Mouse (Mus musculus): ENCODE results near the gene Dvl3.
"Not testable (repeated sequence)": the region's sequence is repeated elsewhere in the genome, so short reads cannot be mapped to it uniquely, and the experiment has no call there.

The Dvl3 gene

DNA sequence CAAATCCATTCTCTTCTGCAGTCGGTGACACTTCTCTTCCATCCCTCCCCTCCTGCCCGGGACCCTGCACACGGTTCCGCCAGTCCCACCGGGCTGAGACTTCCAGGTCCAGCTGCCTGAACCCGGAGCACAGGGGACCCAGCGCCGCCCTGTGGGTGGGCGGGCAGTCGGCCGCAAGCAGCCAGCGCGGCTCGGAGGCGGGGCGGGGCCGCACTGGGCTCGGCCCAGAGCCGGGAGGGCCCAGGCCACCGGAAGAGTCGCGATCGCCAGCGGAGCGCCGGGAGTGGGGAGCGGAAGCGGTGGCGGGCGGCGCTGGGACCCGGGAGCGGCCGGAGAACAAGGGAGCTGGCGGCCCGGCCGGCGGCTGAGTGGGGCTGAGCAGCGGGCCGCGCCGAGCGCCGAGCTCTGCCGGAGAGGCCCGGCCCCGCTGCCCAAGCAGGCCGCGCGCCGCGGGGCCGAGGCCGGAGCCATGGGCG, at the start of gene Dvl3:
Dvl3 (plus strand) TSS at position 257 of the 476 bp plus-strand sequence.
- peak; percentile 82 for DNase-seq (ENCODE audit: low spot score)

- DNase-seq (ENCODE audit: low spot score), result no peak
These were observed 45.8 kb upstream of the Dvl3 start for GRCm38 (mm10) chr16:20470981-20471380.

DNA sequence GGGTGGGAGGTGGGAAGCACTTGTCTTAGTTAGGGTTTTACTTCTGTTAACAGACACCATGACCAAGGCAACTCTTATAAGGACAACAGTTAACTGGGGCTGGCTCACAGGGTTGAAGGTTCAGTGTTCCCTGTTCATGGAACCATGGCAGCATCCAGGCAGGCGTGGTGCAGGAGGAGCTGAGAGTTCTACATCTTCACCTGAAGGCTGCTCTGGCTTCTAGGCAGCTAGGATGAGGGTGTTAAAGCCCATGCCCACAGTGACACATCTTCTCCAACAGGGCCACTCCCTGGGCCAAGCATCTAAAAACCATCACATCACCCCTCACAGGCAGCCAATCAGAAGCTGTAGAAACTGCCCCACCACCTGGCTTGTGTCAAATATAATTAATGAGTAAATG, 45.1 kb upstream of the Dvl3 start:
- DNase-seq (ENCODE audit: low spot score), result no peak

- no peak for DNase-seq (ENCODE audit: low spot score)
These were observed 43.0 kb upstream of the Dvl3 start for GRCm38 (mm10) chr16:20473748-20474147.

GRCm38 (mm10) chr16:20474211-20474610, 42.6 kb upstream of the Dvl3 start:
- DNase-seq (ENCODE audit: low spot score), result no peak

- DNase-seq (ENCODE audit: low spot score), result no peak
These were observed 42.0 kb upstream of the Dvl3 start for GRCm38 (mm10) chr16:20474786-20475185.

DNA sequence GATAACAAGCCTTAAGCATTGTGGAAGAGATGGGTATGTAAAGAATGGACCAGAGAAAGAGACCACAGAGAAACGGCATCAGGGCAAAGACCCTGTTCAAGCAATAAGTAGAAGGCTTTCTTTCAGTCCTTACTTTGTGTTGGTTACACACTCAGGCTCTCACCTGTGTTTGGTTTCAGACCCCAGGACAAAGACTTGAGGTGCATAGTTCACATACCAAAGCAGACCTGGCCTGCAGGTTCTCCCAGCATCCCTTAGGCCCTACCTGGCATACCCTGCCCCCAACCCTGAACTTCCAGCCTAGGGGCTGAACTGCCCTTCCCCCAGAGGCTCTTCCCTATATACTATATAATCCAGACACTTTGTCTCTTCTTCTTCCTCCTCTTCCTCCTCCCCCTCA, 41.4 kb upstream of the Dvl3 start:
- DNase-seq (ENCODE audit: low spot score), result no peak

GRCm38 (mm10) chr16:20476857-20477256, 39.9 kb upstream of the Dvl3 start:
- no peak for DNase-seq (ENCODE audit: low spot score)

GRCm38 (mm10) chr16:20477270-20477669, 39.5 kb upstream of the Dvl3 start:
- no peak for DNase-seq (ENCODE audit: low spot score)

GRCm38 (mm10) chr16:20478504-20478903, 38.3 kb upstream of the Dvl3 start:
- DNase-seq (ENCODE audit: low spot score), result no peak

- not testable (repeated sequence) for DNase-seq (ENCODE audit: low spot score)
These were observed 37.6 kb upstream of the Dvl3 start for GRCm38 (mm10) chr16:20479026-20479760.

DNA sequence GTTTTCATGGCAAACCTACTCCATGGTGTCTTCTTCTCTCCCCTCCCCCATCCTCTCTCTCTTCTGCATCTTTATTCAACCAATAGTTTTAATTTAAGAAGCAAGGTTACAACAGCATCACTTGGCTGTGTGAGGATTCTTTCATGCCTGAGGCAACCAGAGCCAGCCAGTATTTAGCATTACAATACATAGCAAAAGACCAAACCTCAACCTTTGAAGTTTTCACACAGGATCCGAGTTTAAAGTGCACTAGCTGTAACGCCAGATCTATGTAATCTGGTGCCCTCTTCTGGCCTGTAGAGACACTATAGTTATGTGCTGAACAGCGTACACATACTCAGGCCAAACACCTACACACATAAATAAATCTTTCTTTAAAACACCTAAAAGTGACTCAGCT, 36.7 kb upstream of the Dvl3 start:
- no peak for DNase-seq (ENCODE audit: low spot score)

DNA sequence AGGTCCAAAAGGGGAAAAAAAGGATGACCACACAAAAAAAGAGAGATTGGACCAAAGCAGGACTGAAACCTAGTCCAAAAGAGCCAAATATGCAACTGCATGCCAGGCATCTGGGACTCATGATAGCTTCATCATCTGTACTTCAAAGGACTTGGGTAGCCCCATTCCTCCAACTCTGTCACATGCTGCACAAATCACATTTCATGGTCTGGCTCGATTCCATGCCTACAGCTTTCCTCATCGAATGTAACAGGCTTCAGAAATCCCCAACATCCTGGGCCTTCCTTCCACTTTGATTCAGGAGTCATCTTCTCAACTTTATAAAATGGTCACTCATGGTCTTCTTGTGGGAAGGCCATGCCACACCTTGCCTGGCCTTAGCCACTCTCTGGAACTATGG, 35.0 kb upstream of the Dvl3 start:
- no peak for DNase-seq (ENCODE audit: low spot score)

GRCm38 (mm10) chr16:20483716-20484115, 33.1 kb upstream of the Dvl3 start:
- DNase-seq (ENCODE audit: low spot score), result not testable (repeated sequence)

- no peak for DNase-seq (ENCODE audit: low spot score)
These were observed 31.7 kb upstream of the Dvl3 start for GRCm38 (mm10) chr16:20485061-20485460.

DNA sequence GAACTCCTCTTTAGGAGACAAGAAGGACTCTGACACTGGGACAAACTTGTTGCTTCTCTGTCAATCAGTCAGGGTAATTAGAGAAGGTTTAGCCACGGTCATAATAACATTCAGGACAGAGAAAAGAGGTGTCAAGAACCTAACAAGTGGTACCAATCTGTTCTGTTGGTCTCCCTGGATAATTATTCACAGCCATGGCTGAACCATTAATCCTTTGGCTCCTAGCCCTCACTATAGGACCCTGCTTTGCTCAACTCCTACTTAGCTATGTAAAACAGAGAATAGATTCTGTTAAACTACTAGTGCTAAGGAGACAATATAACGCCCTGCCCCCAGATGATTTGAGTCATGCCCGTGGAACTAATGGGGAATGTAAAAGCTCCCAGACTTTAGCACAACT, 30.7 kb upstream of the Dvl3 start:
- no peak for DNase-seq (ENCODE audit: low spot score)

- DNase-seq (ENCODE audit: low spot score), result no peak
These were observed 28.6 kb upstream of the Dvl3 start for GRCm38 (mm10) chr16:20488151-20488550.

DNA sequence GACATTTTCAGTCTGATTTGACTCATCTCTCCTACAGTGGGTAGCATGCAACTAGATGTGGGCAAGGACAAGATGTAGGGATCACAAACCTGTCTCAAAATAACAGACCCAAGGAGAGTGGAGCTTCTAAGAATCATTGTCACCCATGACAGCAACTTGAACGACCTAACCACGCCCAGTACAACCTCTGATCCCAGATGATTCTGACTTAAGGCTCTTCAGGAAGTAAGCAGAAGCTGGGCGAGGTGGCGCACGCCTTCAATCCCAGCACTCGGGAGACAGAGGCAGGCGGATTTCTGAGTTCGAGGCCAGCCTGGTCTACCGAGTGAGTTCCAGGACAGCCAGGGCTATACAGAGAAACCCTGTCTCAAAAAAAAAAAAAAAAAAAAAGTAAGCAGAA, 28.0 kb upstream of the Dvl3 start:
- not testable (repeated sequence) for DNase-seq (ENCODE audit: low spot score)

- no peak for DNase-seq (ENCODE audit: low spot score)
These were observed 27.5 kb upstream of the Dvl3 start for GRCm38 (mm10) chr16:20489233-20489632.

- no peak for DNase-seq (ENCODE audit: low spot score)
These were observed 26.2 kb upstream of the Dvl3 start for GRCm38 (mm10) chr16:20490581-20490980.

GRCm38 (mm10) chr16:20491301-20491700, 25.5 kb upstream of the Dvl3 start:
- DNase-seq (ENCODE audit: low spot score), result no peak

- DNase-seq (ENCODE audit: low spot score), result no peak
These were observed 23.3 kb upstream of the Dvl3 start for GRCm38 (mm10) chr16:20493452-20493851.

DNA sequence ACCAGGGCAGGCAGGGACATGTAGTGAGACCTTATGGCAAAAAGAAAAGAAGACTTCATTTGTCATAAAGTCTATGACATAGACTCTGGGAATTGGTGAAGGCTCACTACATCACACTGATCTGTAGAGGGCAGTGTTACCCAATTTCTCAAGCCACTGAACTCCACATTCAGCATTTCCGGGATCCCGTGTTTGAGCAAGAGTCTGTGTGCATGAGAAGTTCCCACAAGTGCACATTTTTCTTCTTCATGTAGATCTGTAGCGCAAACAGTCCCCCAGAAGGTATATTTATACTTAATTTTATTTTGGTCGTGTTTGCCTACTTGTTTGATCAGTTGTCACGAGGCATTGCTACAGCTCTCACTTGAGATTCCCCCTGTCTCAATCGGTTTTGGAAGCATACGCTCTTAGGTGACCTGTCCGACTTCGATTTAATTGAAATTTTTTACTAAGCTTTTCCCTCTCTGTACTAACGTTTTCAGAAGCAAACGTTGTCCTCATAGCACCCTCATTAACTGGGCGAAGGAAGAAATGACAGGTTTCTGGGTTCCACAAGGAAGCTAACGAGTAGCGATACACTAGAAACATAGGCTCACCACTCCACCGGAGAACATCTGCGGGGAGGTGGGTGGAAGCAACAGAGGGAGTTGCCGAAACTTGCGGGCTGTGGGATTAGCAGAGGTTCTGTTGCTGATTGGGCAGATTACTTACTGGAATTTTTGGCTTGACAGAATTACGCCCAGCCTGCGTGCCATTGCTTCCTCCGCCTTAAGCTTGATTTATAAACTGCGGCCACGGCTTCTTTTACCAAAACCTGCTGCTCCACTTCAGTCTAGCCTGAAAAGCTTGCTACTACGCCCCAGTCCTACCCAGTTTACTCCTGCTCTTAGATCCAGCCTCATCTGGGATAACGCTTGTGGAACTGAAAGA, 19.8 kb upstream of the Dvl3 start:
- no peak for DNase-seq (ENCODE audit: low spot score)

Data from spleen, adult 12 weeks (tissue).